Mouse (Mus musculus) C2C12 (cell line): Measurements from ENCODE around the gene Unc13d. TPM values are rescaled to one million over a fixed set of nuclear protein-coding genes. Genes with fewer than 3 reads are reported as not detected.

Experiments
- H3K27me3 ChIP-seq: one replicate; pipeline ENCODE4 v1.6.1; 2011; ENCODE audit not compliant: control insufficient read depth, insufficient read depth, insufficient read length
- H3K36me3 ChIP-seq: one replicate; pipeline ENCODE4 v1.6.1; 2011; ENCODE audit not compliant: control insufficient read depth, insufficient read depth
- H3K4me3 ChIP-seq: one replicate; pipeline ENCODE4 v1.5.1; 2011; ENCODE audit warnings: mild to moderate bottlenecking, control low read depth; ENCODE audit not compliant: poor library complexity, insufficient read depth, severe bottlenecking
- H3K79me2 ChIP-seq: one replicate; pipeline ENCODE4 v1.6.1; 2011; ENCODE audit not compliant: control insufficient read depth, insufficient read depth
- H3K79me3 ChIP-seq: one replicate; pipeline ENCODE4 v1.6.1; 2011; ENCODE audit warnings: low read depth, control low read depth
- H3ac ChIP-seq: one replicate; pipeline ENCODE3; 2011; ENCODE audit warnings: low read depth; ENCODE audit not compliant: control insufficient read depth, insufficient read length
- CEBPB ChIP-seq: IDR thresholded peaks from one replicate; pipeline ENCODE4 v1.6.1; 2011; ENCODE audit warnings: low read depth, mild to moderate bottlenecking, control low read depth, moderate library complexity
- CTCF ChIP-seq: IDR thresholded peaks from one replicate; pipeline ENCODE4 v1.5.1; 2011; ENCODE audit not compliant: control insufficient read depth, insufficient read depth, insufficient read length
- FOSL1 ChIP-seq: IDR thresholded peaks from one replicate; pipeline ENCODE4 v1.8.0; 2011; ENCODE audit warnings: mild to moderate bottlenecking, low read length; ENCODE audit not compliant: poor library complexity, insufficient read depth, severe bottlenecking
- MAX ChIP-seq: IDR thresholded peaks from one replicate; pipeline ENCODE4 v1.6.1; 2011; ENCODE audit warnings: mild to moderate bottlenecking, control low read depth
- MYOD1 ChIP-seq: IDR thresholded peaks from one replicate; pipeline ENCODE4 v1.6.1; 2011; ENCODE audit warnings: low read depth; ENCODE audit not compliant: control insufficient read depth, insufficient read length
- MYOG ChIP-seq: IDR thresholded peaks from one replicate; pipeline ENCODE4 v1.6.1; 2011; ENCODE audit not compliant: control insufficient read depth, insufficient read length; ENCODE audit errors: extremely low read depth
- USF1 ChIP-seq: IDR thresholded peaks from one replicate; pipeline ENCODE4 v1.6.1; 2011; ENCODE audit warnings: low read depth, mild to moderate bottlenecking, control low read depth, moderate library complexity
- polyA plus RNA-seq: library from polyadenylated mRNA; unstranded; fragments of >200 nt; fragmentation: generic; extraction: Trizol; gene quantifications from one replicate; pipeline ENCODE4 v1.2.1, GENCODE M21; 2012; ENCODE audit warnings: missing spikeins

The Unc13d gene
- polyA plus RNA-seq, 1 experiment = 0.43 TPM

DNA sequence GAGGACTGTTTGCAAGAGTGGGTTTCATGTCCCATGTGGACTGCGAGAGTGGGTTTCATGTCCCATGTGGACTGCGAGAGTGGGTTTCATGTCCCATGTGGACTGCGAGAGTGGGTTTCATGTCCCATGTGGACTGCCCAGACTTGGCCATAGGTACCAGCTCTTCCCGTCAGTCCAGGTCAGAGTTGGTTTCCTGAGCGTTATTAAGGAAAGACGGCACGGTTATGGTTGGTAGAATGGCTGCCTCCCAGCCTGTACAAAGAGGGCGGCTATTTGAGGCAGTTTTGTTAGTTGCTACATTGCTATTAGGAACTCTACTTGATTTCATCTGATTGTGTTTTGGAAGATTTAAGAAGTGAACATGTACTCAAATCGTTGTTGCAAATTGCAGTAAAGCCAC is 39.9 kb downstream of the Unc13d start:
- H3ac ChIP-seq = no peak overlapping the region
- peaks cover 100% of the 10 kb centered on the region for H3K79me2 ChIP-seq
- TF ChIP-seq MYOD1 = no peak
- TF ChIP-seq CTCF = no peak
- TF ChIP-seq FOSL1 = no peak
- TF ChIP-seq USF1 = no peak
- no peak for TF ChIP-seq MAX
- TF ChIP-seq CEBPB = no peak
- TF ChIP-seq MYOG = no peak
- H3K4me3 ChIP-seq = no peak overlapping the region
- H3K36me3 ChIP-seq = peaks cover 63% of the 10 kb centered on the region
- peaks cover 77% of the 10 kb centered on the region for H3K79me3 ChIP-seq
- H3K27me3 ChIP-seq = no peaks in the 10 kb centered on the region

DNA sequence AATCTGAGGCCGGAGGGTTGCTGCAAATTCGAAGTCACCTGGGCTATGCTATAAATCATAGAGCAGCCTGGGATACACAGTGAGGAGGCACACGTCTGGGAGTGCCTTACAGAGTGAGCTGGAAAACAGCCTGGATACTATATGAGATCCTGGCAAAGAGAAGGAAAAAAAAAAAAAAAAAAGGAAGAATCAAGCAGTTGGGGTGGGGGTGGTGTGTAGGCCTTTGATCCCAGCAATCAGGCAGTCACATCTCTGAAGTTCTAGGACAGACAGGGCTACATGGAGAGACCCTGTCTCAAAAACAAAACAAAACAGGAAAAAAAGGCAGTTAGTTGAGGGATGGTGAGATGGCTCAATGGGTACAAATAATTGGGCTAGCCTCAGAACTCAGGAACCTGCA is 41.1 kb downstream of the Unc13d start:
- Histone ChIP-seq H3K4me3 (no peak overlapping the region), H3K79me2 (peaks cover 100% of the 10 kb centered on the region), H3K27me3 (no peaks in the 10 kb centered on the region), H3K36me3 (peaks cover 68% of the 10 kb centered on the region), H3ac (no peak overlapping the region), H3K79me3 (peaks cover 79% of the 10 kb centered on the region)
- TF ChIP-seq MYOD1 = no peak
- TF ChIP-seq MYOG = no peak
- no peak for TF ChIP-seq CEBPB
- TF ChIP-seq MAX = no peak
- TF ChIP-seq USF1 = no peak
- no peak for TF ChIP-seq FOSL1
- TF ChIP-seq CTCF = no peak

DNA sequence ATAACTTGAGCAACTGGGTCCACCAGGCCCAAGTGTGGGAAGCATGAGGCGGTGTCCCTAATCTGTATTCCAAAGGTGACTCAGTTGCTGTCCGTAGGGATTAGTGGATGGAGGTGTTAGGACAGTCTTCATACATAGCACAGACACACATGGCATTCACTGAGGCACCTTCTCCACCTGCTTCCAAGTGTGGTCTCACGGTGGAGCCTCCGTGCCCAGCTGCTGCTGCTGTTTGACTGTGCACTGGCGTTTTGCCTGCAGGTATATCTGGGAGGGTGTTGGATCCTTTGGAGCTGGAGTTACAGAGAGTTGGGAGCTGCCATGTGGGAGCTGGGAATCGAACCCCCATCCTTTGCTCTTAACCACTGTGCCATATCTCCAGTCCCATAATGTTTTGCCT is 43.2 kb downstream of the Unc13d start:
- peaks cover 58% of the 10 kb centered on the region for H3K36me3 ChIP-seq
- TF ChIP-seq MYOG = no peak

DNA sequence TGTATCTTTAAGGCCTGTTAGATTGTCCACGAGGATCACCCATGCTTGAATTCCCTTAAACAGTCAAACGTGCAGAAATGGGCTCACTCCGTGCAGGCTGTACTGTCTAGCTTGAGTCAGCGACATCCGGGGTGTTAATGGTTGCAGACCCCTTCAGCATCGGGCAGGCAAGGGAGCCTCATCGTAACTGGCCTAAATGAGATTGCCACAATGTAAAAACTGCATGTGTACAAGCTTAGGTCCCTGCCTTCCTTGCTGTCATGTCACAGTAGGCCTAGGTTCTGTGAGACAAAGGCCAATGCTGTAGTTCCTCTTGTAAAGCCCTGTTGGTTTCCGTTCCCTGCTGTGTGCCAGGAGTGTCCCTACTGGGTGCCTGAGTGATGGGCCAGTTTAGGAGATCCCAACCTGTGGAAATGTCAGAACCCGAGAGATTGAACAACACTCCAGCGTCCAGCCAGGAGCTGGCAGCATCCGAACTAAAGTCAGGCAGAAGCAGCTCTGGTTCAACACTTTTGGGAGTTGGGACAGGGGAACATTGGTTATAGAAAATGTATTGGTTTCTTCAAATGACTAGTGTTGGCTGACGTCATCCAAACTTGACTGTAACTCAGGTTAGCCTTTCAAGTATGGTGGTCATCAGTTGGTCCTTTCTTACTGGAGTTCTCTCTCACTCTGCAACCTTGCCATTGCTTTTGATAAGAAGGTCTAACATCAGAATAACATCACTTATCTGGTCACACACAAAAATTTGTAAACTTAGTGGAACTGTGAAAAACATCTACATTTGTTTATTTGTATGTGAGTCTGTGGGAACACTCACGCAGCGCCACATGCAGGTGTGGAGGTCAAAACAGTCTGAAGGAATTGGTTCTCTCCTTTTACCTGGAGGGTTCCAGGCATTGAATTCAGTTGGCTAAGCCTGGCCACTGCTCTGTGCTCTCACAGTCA is 46.6 kb downstream of the Unc13d start:
- Histone ChIP-seq H3K36me3 (peaks cover 33% of the 10 kb centered on the region), H3K79me2 (peaks cover 58% of the 10 kb centered on the region), H3K27me3 (no peaks in the 10 kb centered on the region), H3K79me3 (peaks cover 51% of the 10 kb centered on the region), H3K4me3 (peak overlapping the region; percentile 71), H3ac (peak overlapping the region; percentile 94)
- TF ChIP-seq MYOG (no peak), MAX (no peak), FOSL1 (no peak), CTCF (no peak), USF1 (no peak), CEBPB (no peak), MYOD1 (no peak)

More for the DNA sequence above, 43.2 kb downstream of the Unc13d start:
- Histone ChIP-seq H3K79me3 (peaks cover 83% of the 10 kb centered on the region), H3ac (no peak overlapping the region), H3K4me3 (no peak overlapping the region), H3K79me2 (peaks cover 92% of the 10 kb centered on the region), H3K27me3 (no peaks in the 10 kb centered on the region)

DNA sequence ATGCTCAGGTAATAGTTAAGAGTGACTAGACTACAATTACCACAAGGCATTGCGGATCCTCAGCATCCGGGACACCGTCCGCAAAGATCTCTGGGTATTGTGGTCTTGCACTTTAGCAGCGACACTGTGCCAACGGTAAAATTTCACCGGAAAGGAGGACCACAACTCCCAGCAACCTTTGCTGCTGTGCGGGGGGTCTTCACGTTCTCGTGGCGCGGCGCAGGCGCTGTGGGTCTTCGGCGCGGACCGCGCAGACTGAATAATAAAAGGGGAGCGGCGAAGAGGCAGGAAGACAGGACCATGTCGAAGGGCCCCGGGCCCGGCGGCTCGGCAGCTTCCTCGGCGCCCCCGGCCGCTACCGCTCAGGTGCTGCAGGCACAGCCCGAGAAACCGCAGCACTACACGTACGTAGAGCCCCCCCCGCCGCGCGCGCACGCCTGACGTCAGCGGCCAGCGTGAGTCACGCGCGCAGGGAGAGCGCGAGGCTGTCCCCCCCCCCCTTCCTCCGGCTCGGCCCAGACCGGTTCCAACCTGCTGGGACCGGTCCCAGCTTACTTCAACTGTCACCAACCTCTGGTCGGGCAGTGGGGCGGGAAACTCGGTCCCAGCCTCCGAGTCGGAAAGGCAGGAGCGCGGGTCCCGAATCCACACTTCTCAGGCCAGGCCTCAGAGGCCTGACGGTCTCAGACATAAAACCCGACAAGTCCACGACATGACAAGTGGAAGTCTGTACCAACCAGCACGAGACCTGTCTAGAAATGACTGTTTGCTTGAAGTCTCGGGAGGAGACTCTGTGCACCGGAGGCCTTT is 47.5 kb downstream of the Unc13d start, which contains the start of gene Unk:
TSS of gene Unk (plus strand) at position 235 of the 810 bp plus-strand sequence.
- TF ChIP-seq MYOD1 (no peak), MAX (no peak), MYOG (no peak), CEBPB (no peak), CTCF (no peak), FOSL1 (no peak), USF1 (no peak)
- Histone ChIP-seq H3K36me3 (peaks cover 31% of the 10 kb centered on the region), H3K79me3 (peaks cover 46% of the 10 kb centered on the region), H3K27me3 (no peaks in the 10 kb centered on the region), H3ac (peak within 1 kb of the TSS; percentile 94), H3K79me2 (peaks cover 49% of the 10 kb centered on the region), H3K4me3 (peak within 1 kb of the TSS; percentile 71)
